ENCODE assay signal across 18 mouse cellular contexts in the genomic region with DNA sequence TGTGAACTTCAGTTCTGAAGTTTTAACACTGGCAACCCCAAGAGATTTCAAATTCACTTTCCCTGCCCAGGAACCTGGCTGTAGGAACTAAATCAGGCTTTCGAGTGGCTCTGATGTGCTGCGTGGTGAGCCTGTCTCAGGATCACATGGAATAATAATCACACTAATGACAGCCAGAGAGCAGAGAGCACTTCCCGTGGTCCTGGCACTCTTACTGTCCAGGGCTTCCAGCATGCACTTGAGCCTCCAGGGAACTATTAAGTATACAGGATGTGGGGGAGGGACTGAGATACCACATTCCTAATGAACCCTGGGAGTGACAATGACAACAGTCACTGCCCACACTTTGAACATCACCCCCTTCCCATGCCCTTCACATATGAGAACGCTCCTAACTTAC.
DNase-seq lines count a peak whose midpoint lies in the region; ATAC-seq and TF ChIP-seq lines count a peak whose summit lies in the region.
"Had no signal": no experiment of that assay in that cellular context is flagged by ENCODE, and none has a peak within 500 bp of the region (broad histone marks: within the 10 kb centered on the region; RNA-seq: fewer than 3 reads in every experiment).

No protein-coding gene starts in this region.

- peaks cover 2% of the 10 kb centered on the region for H3K4me1 ChIP-seq in heart, adult 2 months (ENCODE audit: control insufficient read depth, insufficient read depth, low read length)
- H3K4me1 ChIP-seq in heart, embryonic 11.5 days (ENCODE audit: control insufficient read depth, insufficient read depth, low read length) = no peaks in the 10 kb centered on the region

- 28% methylated on average over 4 of the region's 4 CpGs for whole genome bisulfite sequencing in heart, adult 2 months
- 31% methylated on average over 4 of the region's 4 CpGs for WGBS in heart, embryonic 11.5 days (ENCODE audit: insufficient replicate concordance)

- no peak for TF ChIP-seq CTCF in heart, adult 2 months (IDR thresholded peaks at IDR 0.05)

- H3K27me3 ChIP-seq in heart, adult 2 months (ENCODE audit: control insufficient read depth, insufficient read depth, low read length) = no peaks in the 10 kb centered on the region
- peaks cover 5% of the 10 kb centered on the region; the same call in 1 of the 2 replicates for H3K27me3 ChIP-seq in heart, embryonic 11.5 days (ENCODE audit: control insufficient read depth, insufficient read depth, low read length)

- no peak; the same call in 1 of the 2 replicates for ATAC-seq in heart, embryonic 11.5 days (replicated peaks; ENCODE audit: insufficient number of reproducible peaks, low FRiP score, low TSS enrichment)
- ATAC-seq: liver, embryonic 12.5 days had no signal

- H3K9ac ChIP-seq in heart, adult 2 months (ENCODE audit: low read depth, low read length) = 0 out of 2 replicates have a peak overlapping the region, but pooled peaks have one; percentile 25
- no peak overlapping the region for H3K9ac ChIP-seq in heart, embryonic 11.5 days (ENCODE audit: low read depth, low read length)
- H3K9ac ChIP-seq: embryonic facial prominence, embryonic 15.5 days; liver, embryonic 12.5 days; midbrain, embryonic 12.5 days; neural tube, embryonic 13.5 days had no signal

- H3K79me2 ChIP-seq in heart, adult 2 months (replicated peaks; ENCODE audit: control insufficient read depth, insufficient read depth, low read length) = no peaks in the 10 kb centered on the region

- no peak overlapping the region for H3K4me2 ChIP-seq in heart, embryonic 11.5 days
- H3K4me2 ChIP-seq: embryonic facial prominence, embryonic 15.5 days; liver, embryonic 12.5 days; midbrain, embryonic 12.5 days; neural tube, embryonic 13.5 days had no signal

- H3K27ac ChIP-seq in heart, adult 2 months = peak overlapping the region; percentile 63
- H3K27ac ChIP-seq in heart, embryonic 11.5 days (ENCODE audit: low read depth, low read length) = peak overlapping the region; percentile 41; the same call in 1 of the 2 replicates
- H3K27ac ChIP-seq: embryonic facial prominence, embryonic 15.5 days; forebrain, embryonic 10.5 days; liver, embryonic 12.5 days; midbrain, embryonic 12.5 days; neural tube, embryonic 13.5 days; stomach, postnatal 0 days had no signal

- no peaks in the 10 kb centered on the region; the same call in none of the 2 replicates for H3K36me3 ChIP-seq in heart, adult 2 months (ENCODE audit: control insufficient read depth, insufficient read depth, low read length)
- no peaks in the 10 kb centered on the region for H3K36me3 ChIP-seq in heart, embryonic 11.5 days (ENCODE audit: control insufficient read depth, insufficient read depth, low read length)
- H3K36me3 ChIP-seq: embryonic facial prominence, embryonic 15.5 days; forebrain, embryonic 10.5 days; liver, embryonic 12.5 days; midbrain, embryonic 12.5 days; neural tube, embryonic 13.5 days had no signal

- 0 out of 2 replicates have a peak, but pooled peaks have one; percentile 25 for TF ChIP-seq POLR2A in heart, adult 2 months (IDR thresholded peaks at IDR 0.05; ENCODE audit: insufficient read depth, low read depth, low read length)

- H3K9me3 ChIP-seq in heart, embryonic 11.5 days (replicated peaks; ENCODE audit: control insufficient read depth, low read length) = no peaks in the 10 kb centered on the region
- H3K9me3 ChIP-seq: embryonic facial prominence, embryonic 15.5 days; forebrain, embryonic 10.5 days; liver, embryonic 12.5 days; midbrain, embryonic 12.5 days; neural tube, embryonic 13.5 days had no signal

- DNase-seq in kidney, postnatal 36 days = peak; percentile 5 to 14
- no peak for DNase-seq in kidney, adult 18-20 months
- DNase-seq in heart, adult 2 months = peak; percentile 46 to 54
- DNase-seq in heart, postnatal 14 days = peak; percentile 16 to 43
- no peak for DNase-seq in cerebellum, adult 11-12 months
- no peak for DNase-seq in B cell, adult 2 months
- DNase-seq in urinary bladder, adult 2 months (ENCODE audit: low spot score) = no peak
- DNase-seq: adrenal gland, postnatal 25 days; cerebellum, adult 9-11 months; right cerebral cortex, postnatal 25 days; thymus, postnatal 25 days had no signal

- 0 out of 2 replicates have a peak, but pooled peaks have one; percentile 44 for TF ChIP-seq EP300 in heart, adult 2 months (IDR thresholded peaks at IDR 0.05; ENCODE audit: insufficient read depth, low read depth, low read length)

- intact Hi-C loops in heart, adult 2 months (cut with DNase I) = loop anchor here (5.0 to 10.0 kb wide), 2 partner anchors 74 to 197 kb away; no protein-coding TSS in a partner anchor
- intact Hi-C loops in heart, postnatal 14 days (cut with DNase I) = loop anchor here (5.0 kb wide), 1 partner anchor 74 kb away; no protein-coding TSS in a partner anchor

- no peak overlapping the region for H3K4me3 ChIP-seq in heart, adult 2 months
- no peak overlapping the region for H3K4me3 ChIP-seq in heart, embryonic 11.5 days (ENCODE audit: low read depth, low read length)
- H3K4me3 ChIP-seq: embryonic facial prominence, embryonic 15.5 days; forebrain, embryonic 10.5 days; liver, embryonic 12.5 days; midbrain, embryonic 12.5 days; neural tube, embryonic 13.5 days had no signal

Comparison
In these comparisons a context has a peak if more than half of its experiments do, and no peak if none do; other contexts are left out.
1. DNase-seq: peak in kidney, postnatal 36 days (2 of 2), heart, adult 2 months (2 of 2) and heart, postnatal 14 days (2 of 2); none in kidney, adult 18-20 months (single experiment), cerebellum, adult 11-12 months (single experiment), B cell, adult 2 months (0 of 2) and urinary bladder, adult 2 months (single experiment).